In the genomic region with DNA sequence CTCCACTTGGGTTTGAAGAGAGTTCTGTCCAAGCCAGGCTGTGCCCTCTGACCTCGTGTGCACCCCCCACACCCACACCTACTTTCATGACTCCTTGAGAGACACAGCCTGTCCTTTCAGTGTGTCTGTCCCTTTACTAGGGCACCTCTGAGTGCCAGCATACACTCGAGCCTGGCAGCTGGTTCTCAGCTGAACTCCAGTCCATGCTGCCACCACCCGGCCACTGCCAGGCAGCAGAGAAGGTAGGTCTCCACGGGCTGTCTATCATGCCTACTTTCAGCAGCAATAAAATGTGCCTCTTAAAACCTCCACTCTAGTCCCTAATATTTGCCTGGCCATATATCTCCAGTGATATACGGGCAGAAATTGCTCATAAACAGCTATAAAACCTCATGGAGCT, we compare ENCODE assay signal across 10 mouse cellular contexts. TPM values are rescaled to one million over a fixed set of nuclear protein-coding genes. Genes with fewer than 3 reads are reported as not detected.
A peak's percentile ranks its signal among the peaks of the same experiment; 100 is the strongest.
DNase-seq lines count a peak whose midpoint lies in the region; ATAC-seq lines count a peak whose summit lies in the region.
"Had no signal": no experiment of that assay in that cellular context is flagged by ENCODE, and none has a peak within 500 bp of the region (broad histone marks: within the 10 kb centered on the region; RNA-seq: fewer than 3 reads in every experiment).

No protein-coding gene starts in this region.

- no peak overlapping the region for H3K4me2 ChIP-seq in heart, embryonic 12.5 days
- no peak overlapping the region for H3K4me2 ChIP-seq in neural tube, embryonic 14.5 days (ENCODE audit: low read depth, low read length)

- H3K36me3 ChIP-seq in heart, embryonic 12.5 days = no peaks in the 10 kb centered on the region
- no peaks in the 10 kb centered on the region for H3K36me3 ChIP-seq in neural tube, embryonic 14.5 days (ENCODE audit: control insufficient read depth, insufficient read depth, low read length)

- intact Hi-C loops in gastrocnemius, postnatal 36 days (cut with DNase I) = loop anchor here (2.0 kb wide), 1 partner anchor 109 kb away; no protein-coding TSS in a partner anchor

- H3K4me1 ChIP-seq in heart, embryonic 12.5 days (replicated peaks) = 0 out of 2 replicates have a peak, but pooled peaks cover 2% of the 10 kb centered on the region
- peaks cover 38% of the 10 kb centered on the region for H3K4me1 ChIP-seq in neural tube, embryonic 14.5 days (ENCODE audit: control insufficient read depth, insufficient read depth, low read length)
- H3K4me1 ChIP-seq: megakaryocyte, embryonic 14.5 days had no signal

- no peaks in the 10 kb centered on the region for H3K9me3 ChIP-seq in heart, embryonic 12.5 days (replicated peaks)
- H3K9me3 ChIP-seq in neural tube, embryonic 14.5 days (ENCODE audit: control insufficient read depth, low read length) = no peaks in the 10 kb centered on the region
- H3K9me3 ChIP-seq: megakaryocyte, embryonic 14.5 days had no signal

- DNase-seq in heart, adult 18-20 months = peak; percentile 57 to 63
- peak; percentile 41 to 51 for DNase-seq in right cerebral cortex, postnatal 10 days (ENCODE audit: low spot score in 2 of 2)
- DNase-seq in right cerebral cortex, adult 18-20 months = no peak
- DNase-seq in gastrocnemius, postnatal 36 days = peak; percentile 39 to 54
- no peak for DNase-seq in embryo, embryonic 10.5 days (ENCODE audit: low spot score)
- DNase-seq in spleen, postnatal 10 days (ENCODE audit: low spot score in 2 of 2) = no peak
- DNase-seq: thymus, adult 2 months had no signal

- H3K27ac ChIP-seq in heart, embryonic 12.5 days (ENCODE audit: poor library complexity, severe bottlenecking) = no peak overlapping the region
- 0 out of 2 replicates have a peak overlapping the region, but pooled peaks have one; percentile 22 for H3K27ac ChIP-seq in neural tube, embryonic 14.5 days (ENCODE audit: low read depth, low read length)

- peaks cover 98% of the 10 kb centered on the region for H3K27me3 ChIP-seq in heart, embryonic 12.5 days (replicated peaks)
- no peaks in the 10 kb centered on the region for H3K27me3 ChIP-seq in neural tube, embryonic 14.5 days (ENCODE audit: control insufficient read depth, insufficient read depth, low read length)

- no peak overlapping the region for H3K4me3 ChIP-seq in heart, embryonic 12.5 days
- no peak overlapping the region for H3K4me3 ChIP-seq in neural tube, embryonic 14.5 days (ENCODE audit: low read depth, low read length)
- H3K4me3 ChIP-seq: megakaryocyte, embryonic 14.5 days had no signal

- no peak overlapping the region for H3K9ac ChIP-seq in heart, embryonic 12.5 days
- H3K9ac ChIP-seq in neural tube, embryonic 14.5 days (replicated peaks; ENCODE audit: low read depth, low read length) = no peak overlapping the region

- WGBS in heart, embryonic 12.5 days = 48% methylated on average over 5 of the region's 5 CpGs
- 19% methylated on average over 5 of the region's 5 CpGs for WGBS in neural tube, embryonic 14.5 days

- no peak for ATAC-seq in heart, embryonic 12.5 days (ENCODE audit: insufficient number of reproducible peaks, low FRiP score)
- ATAC-seq in neural tube, embryonic 14.5 days (ENCODE audit: low read depth) = peak; percentile 52

RNA-seq across cellular contexts. Expression of gene Smug1, which starts 45.5 kb away (rescaled TPM):
- 10 to 100 TPM; 10.9 to 12.9 TPM for total RNA-seq in heart, adult 18-20 months (2021)
- polyA plus RNA-seq in heart, embryonic 12.5 days (2016; fragmentation: Nextera tagmentation; extraction: Ambion mirVana) = 17.1 and 17.4 TPM in 2 replicates
- total RNA-seq in gastrocnemius, postnatal 36 days (2021) = 10 to 100 TPM in 1 of 2 experiments, 1 to 10 TPM in 1; 9.9 to 11.3 TPM
- polyA plus RNA-seq in neural tube, embryonic 14.5 days (2014; fragmentation: Nextera tagmentation; extraction: Ambion mirVana) = 19.2 and 28.0 TPM in 2 replicates

Comparison
In these comparisons a context has a peak if more than half of its experiments do, and no peak if none do; other contexts are left out.
1. DNase-seq: peak in heart, adult 18-20 months (2 of 2), right cerebral cortex, postnatal 10 days (2 of 2) and gastrocnemius, postnatal 36 days (2 of 2); none in right cerebral cortex, adult 18-20 months (single experiment), embryo, embryonic 10.5 days (single experiment) and spleen, postnatal 10 days (0 of 2).